ENCODE assay signal across 9 mouse cellular contexts in the genomic region with DNA sequence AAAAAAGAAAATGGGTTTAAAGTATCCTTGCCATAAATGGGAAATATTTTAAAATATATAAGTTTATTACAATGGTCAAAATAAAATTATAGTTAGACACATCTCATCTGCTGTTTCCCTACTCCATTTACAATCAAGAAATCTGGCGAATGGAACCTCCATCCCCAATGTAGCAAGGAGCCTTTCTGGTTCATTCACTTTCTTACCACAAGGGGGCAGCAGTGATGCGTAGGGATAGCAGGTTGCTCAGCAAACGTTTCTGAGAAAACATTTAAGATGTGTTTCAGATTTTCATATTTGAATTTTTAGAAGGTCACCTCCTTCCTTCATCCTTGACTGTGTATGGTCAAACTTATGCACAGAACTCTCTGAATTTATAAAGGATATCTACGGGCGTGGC. TPM values are rescaled to one million over a fixed set of nuclear protein-coding genes. Genes with fewer than 3 reads are reported as not detected.
A peak's percentile ranks its signal among the peaks of the same experiment; 100 is the strongest.
DNase-seq lines count a peak whose midpoint lies in the region; ATAC-seq and TF ChIP-seq lines count a peak whose summit lies in the region.
"Had no signal": no experiment of that assay in that cellular context is flagged by ENCODE, and none has a peak within 500 bp of the region (broad histone marks: within the 10 kb centered on the region; RNA-seq: fewer than 3 reads in every experiment).

No protein-coding gene starts in this region.

- ATAC-seq in forebrain, embryonic 14.5 days: peak; percentile 71
- ATAC-seq in monocyte, adult 5-6 weeks (replicated peaks; ENCODE audit: insufficient number of reproducible peaks, low FRiP score, low TSS enrichment, poor library complexity, severe bottlenecking): 0 out of 2 replicates have a peak, but pooled peaks have one; percentile 28

- H3K27ac ChIP-seq in heart, embryonic 10.5 days: no peak overlapping the region
- H3K27ac ChIP-seq in forebrain, embryonic 14.5 days (ENCODE audit: low read depth, low read length): no peak overlapping the region
- H3K27ac ChIP-seq: liver, embryonic 15.5 days had no signal

- H3K4me1 ChIP-seq in heart, embryonic 10.5 days: peaks cover 12% of the 10 kb centered on the region
- peaks cover 5% of the 10 kb centered on the region for H3K4me1 ChIP-seq in E14TG2a.4 (replicated peaks; ENCODE audit: low read depth, low read length)
- H3K4me1 ChIP-seq in forebrain, embryonic 14.5 days (ENCODE audit: control insufficient read depth, insufficient read depth, low read length): no peaks in the 10 kb centered on the region

- 41% methylated on average over 5 of the region's 5 CpGs for WGBS in heart, embryonic 10.5 days
- WGBS in forebrain, embryonic 14.5 days: 37% methylated on average over 5 of the region's 5 CpGs

- H3K9ac ChIP-seq in forebrain, embryonic 14.5 days (ENCODE audit: low read length): no peak overlapping the region
- H3K9ac ChIP-seq: liver, embryonic 15.5 days had no signal

- peak; percentile 83 for TF ChIP-seq CTCF in E14TG2a.4 (conservative IDR thresholded peaks at IDR 0.05; ENCODE audit: low read length)

- intact Hi-C loops in heart, postnatal 14 days (cut with DNase I): loop anchor here (2.0 to 5.0 kb wide), 2 partner anchors 136 to 525 kb away; no protein-coding TSS in a partner anchor

- peaks cover 6% of the 10 kb centered on the region; the same call in 1 of the 2 replicates for H3K36me3 ChIP-seq in heart, embryonic 10.5 days
- H3K36me3 ChIP-seq in E14TG2a.4 (ENCODE audit: insufficient read depth, low read length): no peaks in the 10 kb centered on the region
- H3K36me3 ChIP-seq in forebrain, embryonic 14.5 days (ENCODE audit: control insufficient read depth, insufficient read depth, low read length): no peaks in the 10 kb centered on the region

- peak; percentile 26 to 70 for DNase-seq in heart, postnatal 14 days
- no peak for DNase-seq in heart, embryonic 10.5 days (ENCODE audit: low spot score)
- peak; percentile 73 for DNase-seq in c-Kit-positive CD71-positive TER-119-positive erythroid progenitor cells, embryonic 14.5 days (ENCODE audit: low spot score)
- DNase-seq in forebrain, embryonic 14.5 days (ENCODE audit: low spot score): peak; percentile 92
- DNase-seq in layer of hippocampus, postnatal 25 days (ENCODE audit: extremely low spot score in 1 of 2, low spot score in 1 of 2): peak; percentile 53 to 73
- peak; percentile 73 for DNase-seq in thymus, postnatal 14 days

- no peak overlapping the region for H3K4me2 ChIP-seq in forebrain, embryonic 14.5 days (ENCODE audit: low read length)
- H3K4me2 ChIP-seq: liver, embryonic 15.5 days had no signal

- H3K9me3 ChIP-seq in heart, embryonic 10.5 days: no peaks in the 10 kb centered on the region
- H3K9me3 ChIP-seq in E14TG2a.4 (ENCODE audit: low read length): peaks cover 6% of the 10 kb centered on the region
- no peaks in the 10 kb centered on the region; the same call in 1 of the 2 replicates for H3K9me3 ChIP-seq in forebrain, embryonic 14.5 days (replicated peaks; ENCODE audit: control insufficient read depth, low read length)
- H3K9me3 ChIP-seq: liver, embryonic 15.5 days had no signal

- no peak overlapping the region for H3K4me3 ChIP-seq in heart, embryonic 10.5 days
- no peak overlapping the region for H3K4me3 ChIP-seq in E14TG2a.4 (replicated peaks; ENCODE audit: low read length)
- H3K4me3 ChIP-seq in forebrain, embryonic 14.5 days (ENCODE audit: low read depth, low read length): no peak overlapping the region
- H3K4me3 ChIP-seq: liver, embryonic 15.5 days had no signal

- no peaks in the 10 kb centered on the region for H3K27me3 ChIP-seq in heart, embryonic 10.5 days (ENCODE audit: insufficient read depth, poor library complexity, severe bottlenecking)
- H3K27me3 ChIP-seq in E14TG2a.4 (ENCODE audit: insufficient read depth, low read length): no peaks in the 10 kb centered on the region
- no peaks in the 10 kb centered on the region for H3K27me3 ChIP-seq in forebrain, embryonic 14.5 days (replicated peaks; ENCODE audit: control insufficient read depth, insufficient read depth, low read length)
- H3K27me3 ChIP-seq: liver, embryonic 15.5 days had no signal

RNA-seq across cellular contexts. Expression of a gene that starts 45.1 kb away (rescaled TPM):
- total RNA-seq in heart, postnatal 14 days (2021): not detected
- 0.22 and 5.8 TPM in 2 replicates for polyA plus RNA-seq in heart, embryonic 10.5 days (2016; fragmentation: Nextera tagmentation; extraction: Ambion mirVana)
- polyA plus RNA-seq in forebrain, embryonic 14.5 days (2014; fragmentation: Nextera tagmentation; extraction: Ambion mirVana): 0.25 TPM in 1 of 2 replicates, not detected in the other
- not detected for total RNA-seq in layer of hippocampus, postnatal 25 days (2021)
- not detected in 3 replicates for total RNA-seq in monocyte, adult 5-6 weeks (2017)
